Mouse (Mus musculus) mature B cell (primary cell): ENCODE results near the gene 4930469K13Rik.

Source experiments
- in situ Hi-C: fragments of 300-500 bp; cut with MboI; formaldehyde crosslinking; loops from 2 replicates; pipeline ENCODE4 v1.14.3; 2019

4930469K13Rik gene

GRCm38 (mm10) chr11:33990002-33990401 lies 108.4 kb downstream of the 4930469K13Rik start:
- in situ Hi-C loops: no loop called here

- in situ Hi-C loops: no loop called here
Measured at GRCm38 (mm10) chr11:33986525-33986924, 111.8 kb downstream of the 4930469K13Rik start.

GRCm38 (mm10) chr11:33980146-33980545 lies 118.2 kb downstream of the 4930469K13Rik start:
- in situ Hi-C loops: no loop called here

GRCm38 (mm10) chr11:33975121-33975520 lies 123.2 kb downstream of the 4930469K13Rik start:
- in situ Hi-C loops: no loop called here

- in situ Hi-C loops: loop anchor here (25.0 kb wide), 1 partner anchor 238 kb away; the partner anchor contains the start of gene Foxi1
Measured at GRCm38 (mm10) chr11:33974341-33975040, 123.9 kb downstream of the 4930469K13Rik start.

- in situ Hi-C loops: loop anchor here (25.0 kb wide), 1 partner anchor 240 kb away; the partner anchor contains the start of gene Foxi1
Measured at GRCm38 (mm10) chr11:33972114-33972513, 126.2 kb downstream of the 4930469K13Rik start.

GRCm38 (mm10) chr11:33969199-33969598 lies 129.2 kb downstream of the 4930469K13Rik start:
- in situ Hi-C loops: loop anchor here (25.0 kb wide), 1 partner anchor 243 kb away; the partner anchor contains the start of gene Foxi1

- in situ Hi-C loops: loop anchor here (25.0 kb wide), 1 partner anchor 245 kb away; the partner anchor contains the start of gene Foxi1
Measured at GRCm38 (mm10) chr11:33967708-33968107, 130.6 kb downstream of the 4930469K13Rik start.

GRCm38 (mm10) chr11:33965380-33965779 lies 133.0 kb downstream of the 4930469K13Rik start:
- in situ Hi-C loops: loop anchor here (25.0 kb wide), 1 partner anchor 247 kb away; the partner anchor contains the start of gene Foxi1

- in situ Hi-C loops: loop anchor here (25.0 kb wide), 1 partner anchor 249 kb away; the partner anchor contains the start of gene Foxi1
Measured at GRCm38 (mm10) chr11:33962688-33963407, 135.5 kb downstream of the 4930469K13Rik start, which contains the start of gene Kcnmb1. Gene Kcnmb1, plus strand, starts transcription at chr11:33963013.

GRCm38 (mm10) chr11:33962178-33962577 lies 136.2 kb downstream of the 4930469K13Rik start:
- in situ Hi-C loops: loop anchor here (25.0 kb wide), 1 partner anchor 250 kb away; the partner anchor contains the start of gene Foxi1

- in situ Hi-C loops: loop anchor here (25.0 kb wide), 1 partner anchor 254 kb away; the partner anchor contains the start of gene Foxi1
Measured at GRCm38 (mm10) chr11:33958713-33959112, 139.6 kb downstream of the 4930469K13Rik start.

GRCm38 (mm10) chr11:33957595-33957994 lies 140.8 kb downstream of the 4930469K13Rik start:
- in situ Hi-C loops: loop anchor here (25.0 kb wide), 1 partner anchor 255 kb away; the partner anchor contains the start of gene Foxi1

- in situ Hi-C loops: loop anchor here (25.0 kb wide), 1 partner anchor 256 kb away; the partner anchor contains the start of gene Foxi1
Measured at GRCm38 (mm10) chr11:33956623-33957022, 141.7 kb downstream of the 4930469K13Rik start.

- in situ Hi-C loops: loop anchor here (25.0 kb wide), 1 partner anchor 256 kb away; the partner anchor contains the start of gene Foxi1
Measured at GRCm38 (mm10) chr11:33955982-33956381, 142.4 kb downstream of the 4930469K13Rik start.

GRCm38 (mm10) chr11:33951684-33952625 lies 146.4 kb downstream of the 4930469K13Rik start:
- in situ Hi-C loops: loop anchor here (25.0 kb wide), 1 partner anchor 260 kb away; the partner anchor contains the start of gene Foxi1

- in situ Hi-C loops: loop anchor here (25.0 kb wide), 1 partner anchor 261 kb away; the partner anchor contains the start of gene Foxi1
Measured at GRCm38 (mm10) chr11:33951155-33951554, 147.2 kb downstream of the 4930469K13Rik start.

GRCm38 (mm10) chr11:33946501-33946900 lies 151.9 kb downstream of the 4930469K13Rik start:
- in situ Hi-C loops: no loop called here

- in situ Hi-C loops: no loop called here
Measured at GRCm38 (mm10) chr11:33944786-33945328, 153.5 kb downstream of the 4930469K13Rik start.

- in situ Hi-C loops: no loop called here
Measured at GRCm38 (mm10) chr11:33944067-33944785, 154.1 kb downstream of the 4930469K13Rik start.
